Mouse (Mus musculus): ENCODE measurements at regions not wholly inside any gene's neighbourhood (a gene's known extent, or its start where the extent isn't known, plus 50 kb on each side); places are given as distances from the start of the nearest gene placed in this dataset.

DNA sequence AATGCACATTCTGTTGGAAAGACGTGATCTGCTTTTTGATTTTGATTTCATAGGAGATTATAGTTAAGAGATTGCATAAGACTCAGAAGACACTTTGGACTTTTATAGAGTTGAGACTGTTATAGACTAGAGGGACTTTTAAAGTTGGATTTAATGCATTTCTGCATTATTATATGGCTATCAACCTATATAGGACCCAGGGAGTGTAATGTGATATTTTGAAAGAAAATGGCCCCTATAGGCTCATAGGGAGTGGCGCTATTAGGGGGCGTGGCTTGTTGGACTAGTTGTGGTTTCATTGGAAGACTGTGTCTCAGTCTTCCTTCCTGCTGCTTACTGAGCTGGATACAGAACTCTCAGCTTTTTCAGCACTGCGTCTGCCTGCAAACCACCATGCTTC lies 186.9 kb upstream of the Igfbp7 start:
- DNase-seq = no peak

DNA sequence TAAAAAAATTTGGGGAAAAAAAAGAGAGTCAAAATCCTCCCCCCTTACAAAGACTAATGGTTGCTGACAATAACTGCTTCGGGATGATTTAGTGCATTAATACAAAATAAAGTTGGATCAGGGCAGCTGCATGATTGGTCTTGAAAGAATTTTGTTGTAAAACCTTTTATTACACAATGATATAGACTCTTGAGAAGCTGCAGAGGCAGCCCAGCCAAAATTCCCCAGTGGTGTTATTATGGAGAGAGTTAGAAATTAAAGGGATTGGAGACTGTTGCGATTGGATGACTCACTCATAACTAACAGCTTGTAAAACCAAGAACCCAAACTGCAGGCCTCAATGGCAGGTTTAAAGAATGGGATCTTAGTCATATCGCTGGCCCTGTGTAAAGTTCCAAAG lies 181.4 kb upstream of the Igfbp7 start:
- DNase-seq = no peak

DNA sequence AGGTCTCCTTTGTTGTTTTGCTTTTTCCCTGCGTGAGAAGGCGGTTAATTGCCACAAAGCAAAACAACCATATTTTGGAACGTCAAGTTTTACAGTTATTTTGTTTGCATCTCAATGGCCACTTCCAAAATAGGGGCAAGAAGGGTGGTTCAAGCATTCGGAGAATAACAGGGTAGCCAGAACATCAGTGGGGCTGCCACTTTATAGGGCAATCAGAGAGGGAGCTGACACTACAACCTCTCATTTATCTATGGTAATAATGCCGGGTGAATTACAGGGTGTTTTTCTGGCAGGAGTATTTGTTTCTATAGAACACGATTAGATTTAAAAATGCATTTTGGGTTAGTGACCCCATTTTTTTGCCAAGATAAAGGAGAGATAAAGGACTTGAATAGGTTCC lies 173.9 kb upstream of the Igfbp7 start:
- DNase-seq = no peak

DNA sequence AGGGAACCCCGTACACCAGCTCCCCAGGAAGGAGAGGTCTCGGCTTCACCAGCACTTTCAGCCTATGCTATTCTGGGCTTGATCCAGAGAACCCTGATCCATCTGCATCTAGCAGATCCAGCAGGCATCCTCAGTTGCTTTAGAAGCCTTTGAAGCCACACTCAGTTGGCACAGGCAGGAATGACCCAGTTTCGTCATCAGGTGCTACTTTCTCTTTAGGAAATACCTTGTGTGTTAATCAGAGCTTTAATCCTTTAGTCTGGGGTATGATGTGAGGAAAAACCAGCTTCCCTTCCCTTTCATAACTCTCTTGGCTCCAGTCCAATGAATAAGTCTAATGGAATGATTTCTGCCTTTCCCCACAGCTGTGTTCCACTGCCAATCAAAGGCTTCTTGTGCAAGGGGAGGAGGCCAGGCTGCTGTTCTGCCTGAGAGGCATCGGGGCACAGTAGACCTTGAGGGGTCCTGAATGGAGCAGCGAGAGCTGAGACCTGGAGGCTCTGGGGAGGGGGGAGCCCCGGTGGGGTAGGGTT lies 173.3 kb upstream of the Igfbp7 start:
- peak; percentile 8 for DNase-seq

DNA sequence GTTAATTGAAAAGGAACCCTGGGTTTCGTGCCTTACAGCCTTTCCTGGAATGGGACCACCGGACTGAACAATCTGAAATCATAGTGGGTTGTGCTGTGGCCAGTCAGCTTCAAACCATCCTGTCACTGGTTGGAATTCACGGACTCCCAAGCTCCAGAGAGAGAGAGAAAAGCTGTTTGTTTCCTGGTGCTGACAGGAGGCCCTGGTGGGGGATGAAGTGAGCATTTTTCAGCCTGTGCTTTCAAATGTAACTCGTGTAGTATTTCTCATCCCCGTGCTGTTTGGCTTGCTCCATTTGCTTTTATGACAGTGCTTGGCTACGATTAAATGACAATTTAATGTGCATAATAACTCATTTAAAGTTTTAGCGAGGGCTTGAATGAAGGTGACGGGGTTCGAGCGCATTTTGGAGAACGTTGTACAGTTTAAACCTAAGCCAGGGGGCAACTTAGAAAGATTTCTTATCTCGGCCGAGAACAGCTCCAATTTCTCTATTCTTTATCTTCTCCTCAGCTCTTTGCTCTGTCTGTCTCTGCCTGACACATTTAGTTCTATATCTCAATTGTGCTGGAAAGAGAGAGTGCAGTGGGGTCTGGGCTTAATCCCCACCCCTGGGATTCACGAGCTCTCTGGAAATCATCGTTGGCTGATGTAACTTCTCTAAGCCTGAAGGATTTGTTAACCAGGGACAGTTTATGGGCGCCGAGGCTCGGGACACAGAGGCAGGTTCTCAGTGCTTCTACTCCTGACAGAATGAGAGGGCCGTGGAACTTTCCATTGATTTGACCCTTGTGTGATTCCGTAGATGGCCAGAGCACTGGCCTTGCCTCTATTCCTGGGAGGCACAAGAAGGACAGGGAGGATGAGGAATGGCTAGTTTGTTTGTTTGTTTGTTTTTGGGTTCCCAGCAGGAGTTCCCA lies 172.2 kb upstream of the Igfbp7 start:
- no peak for DNase-seq

DNA sequence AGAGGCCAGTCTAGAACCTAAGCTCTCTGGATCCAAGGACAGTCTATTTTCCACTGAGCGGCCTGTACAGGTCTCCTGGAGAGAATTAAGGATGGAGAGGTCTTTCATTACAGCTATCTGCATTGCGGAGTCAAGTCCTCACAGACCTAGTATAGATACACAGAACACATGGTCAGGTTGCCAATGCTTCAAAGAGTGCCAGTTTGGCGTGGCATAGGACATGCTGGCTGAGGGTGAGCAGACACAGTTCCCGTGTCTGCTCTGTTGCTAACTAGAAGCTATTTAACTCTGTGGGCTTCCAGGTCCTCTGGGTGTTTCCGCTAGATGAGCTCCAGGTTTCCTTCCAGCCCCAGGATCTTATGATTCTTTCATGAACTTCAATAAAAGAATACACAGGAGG lies 169.0 kb upstream of the Igfbp7 start:
- DNase-seq = no peak

DNA sequence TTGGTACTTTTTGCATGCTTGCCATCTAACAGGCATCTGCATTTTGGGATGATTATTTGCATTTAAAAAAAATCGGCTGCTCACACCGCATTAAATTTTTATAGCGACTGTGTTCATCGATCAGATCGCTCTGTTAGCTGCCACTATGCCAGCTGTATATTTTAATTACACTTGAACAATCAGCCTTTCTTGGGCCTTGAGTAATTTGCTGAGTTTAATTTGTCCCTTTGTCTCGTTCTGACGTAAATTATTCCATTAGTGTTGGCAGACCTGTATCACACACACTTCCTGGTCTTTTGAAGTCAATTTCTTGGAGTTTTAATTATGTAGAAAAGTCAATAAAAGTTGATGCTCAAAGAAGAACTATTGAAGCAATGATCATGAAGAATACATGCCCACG lies 167.9 kb upstream of the Igfbp7 start:
- DNase-seq = no peak

DNA sequence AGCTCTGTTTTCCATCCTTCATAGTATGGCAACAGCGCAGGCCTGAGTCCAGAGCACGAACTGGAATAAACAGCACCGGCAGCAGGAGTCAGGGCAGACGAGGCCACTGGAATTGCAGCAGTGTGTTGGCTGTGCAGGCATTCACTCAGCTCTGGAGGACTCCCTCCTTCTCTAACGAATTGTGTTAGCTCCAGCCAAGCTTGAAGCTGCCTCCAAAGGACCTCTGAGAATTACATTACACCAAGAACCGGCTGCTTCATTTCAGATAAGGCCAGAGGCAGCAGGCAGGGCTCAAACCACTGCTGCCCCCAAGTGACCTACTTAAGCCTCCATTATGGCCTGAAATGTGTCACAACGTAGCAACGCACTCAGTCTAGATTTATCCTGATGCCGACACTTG lies 162.5 kb upstream of the Igfbp7 start:
- no peak for DNase-seq

DNA sequence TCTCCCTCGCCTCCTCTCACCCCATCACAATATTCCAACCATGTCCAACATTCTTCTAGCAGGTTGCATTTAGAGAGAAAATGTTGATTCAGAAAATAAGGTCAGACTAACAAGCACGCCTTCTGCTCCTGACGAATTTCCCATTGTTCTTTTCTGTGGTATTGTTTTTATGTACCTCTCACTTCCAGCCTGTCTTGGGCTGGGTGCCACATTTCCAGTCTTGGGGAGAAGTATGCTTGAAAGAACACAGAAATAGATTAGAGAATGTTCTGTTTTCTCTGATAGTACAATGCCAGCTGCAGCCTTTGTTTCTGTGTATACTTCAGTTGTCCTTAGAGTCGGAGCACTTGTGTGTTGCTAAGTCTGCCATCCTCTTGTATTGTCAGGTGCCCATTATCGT lies 160.3 kb upstream of the Igfbp7 start:
- DNase-seq = no peak

DNA sequence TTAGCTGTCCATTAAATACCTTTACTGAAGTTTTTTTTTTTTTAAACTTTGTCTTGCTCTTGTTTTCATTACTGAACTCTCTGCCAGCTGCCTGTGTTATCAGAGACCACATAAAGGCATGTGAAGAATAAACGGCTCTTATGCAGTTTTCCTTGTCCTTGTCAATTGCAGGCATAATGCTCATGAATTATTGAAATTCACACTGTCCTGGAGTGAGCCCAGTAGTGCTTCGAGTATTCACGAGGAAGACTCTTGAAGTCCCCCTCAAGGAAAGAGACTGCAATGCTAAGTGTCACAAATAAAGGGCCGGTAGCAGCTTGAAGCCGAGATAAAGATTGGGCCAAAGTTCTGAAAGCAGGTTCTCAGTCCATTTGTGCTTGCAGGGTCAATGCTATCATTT lies 144.7 kb upstream of the Igfbp7 start:
- DNase-seq = no peak

DNA sequence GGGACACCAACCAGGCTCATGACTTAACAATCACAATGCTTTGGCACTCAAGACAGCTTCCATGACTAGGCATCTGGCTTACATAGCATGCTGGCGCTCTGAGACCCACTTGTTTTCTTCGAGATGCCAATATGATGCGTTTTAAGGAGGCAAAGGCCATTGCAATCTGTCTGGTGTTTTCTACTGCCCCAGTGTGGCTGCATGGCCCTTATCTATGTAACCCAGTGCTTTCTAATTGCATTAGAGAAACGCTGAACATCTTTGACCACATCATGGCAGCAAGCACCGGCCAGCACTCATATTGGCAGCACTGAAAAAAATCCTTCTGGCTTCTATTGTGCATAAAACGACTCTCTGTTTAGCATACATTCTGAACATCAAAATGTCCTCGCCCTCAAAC lies 144.2 kb upstream of the Igfbp7 start:
- no peak for DNase-seq

DNA sequence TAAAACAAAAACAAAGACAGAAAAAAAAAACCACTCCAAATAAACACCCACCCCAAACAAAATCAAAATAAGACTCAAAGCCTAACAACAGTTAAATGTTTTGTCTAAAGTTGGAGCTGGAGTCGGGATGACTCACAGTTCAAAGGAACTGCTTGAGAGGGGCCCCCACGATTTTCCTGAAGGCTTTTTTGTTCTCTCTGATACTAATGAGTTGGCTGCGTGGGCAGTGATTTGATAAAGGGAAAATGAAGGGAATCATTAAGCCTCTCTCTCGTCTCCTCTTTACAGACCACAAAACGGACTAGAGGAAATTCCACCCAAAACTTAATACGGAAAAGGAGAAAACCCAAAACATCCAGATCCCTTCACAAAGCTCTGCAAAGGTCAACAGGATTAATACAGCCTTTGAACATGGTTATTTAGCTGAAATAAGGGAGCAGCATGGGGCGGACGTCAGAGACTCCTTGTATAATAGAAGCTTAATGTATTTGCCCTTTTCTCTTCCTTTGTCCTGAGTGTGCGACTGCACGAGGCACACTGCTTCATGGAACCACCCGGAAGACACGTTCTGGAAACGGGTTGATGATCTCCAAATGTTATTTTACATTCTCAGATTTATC lies 138.3 kb upstream of the Igfbp7 start:
- no peak for DNase-seq

DNA sequence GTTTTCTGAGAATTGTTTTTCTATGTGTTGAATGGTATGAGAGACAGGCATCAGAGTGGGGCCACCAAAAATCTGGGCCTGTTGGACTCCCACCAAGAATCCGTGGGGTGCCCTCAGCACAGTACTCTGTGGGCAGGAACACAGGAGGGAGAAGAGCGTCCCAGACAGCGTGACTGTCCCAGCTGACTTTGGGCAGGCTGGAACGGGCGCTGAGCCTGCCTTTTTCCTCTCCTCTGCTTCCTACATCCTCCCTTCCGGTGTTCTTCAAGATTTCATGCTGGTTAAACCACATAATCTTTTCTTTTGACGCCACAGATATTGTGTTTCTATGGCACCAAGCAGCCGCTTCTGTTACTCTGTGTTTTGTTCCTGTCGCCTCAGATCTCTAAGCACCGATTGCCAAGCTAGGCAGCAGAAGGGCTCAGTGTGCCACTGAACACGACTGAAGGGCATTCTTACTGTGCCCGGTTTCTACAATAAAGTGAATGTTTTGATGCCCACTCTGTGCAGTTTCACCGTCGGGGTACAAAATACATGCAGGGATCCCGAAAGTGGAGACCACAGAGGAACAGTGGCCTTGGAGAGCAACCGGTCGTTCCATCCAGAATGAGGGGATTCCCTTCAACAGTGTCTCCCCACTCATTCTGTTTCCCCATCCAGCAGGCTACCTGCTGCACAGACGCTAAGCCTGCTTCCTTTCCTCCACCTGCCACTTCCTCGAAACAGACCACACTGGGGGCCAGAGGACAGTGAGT lies 124.6 kb upstream of the Igfbp7 start:
- DNase-seq = no peak

DNA sequence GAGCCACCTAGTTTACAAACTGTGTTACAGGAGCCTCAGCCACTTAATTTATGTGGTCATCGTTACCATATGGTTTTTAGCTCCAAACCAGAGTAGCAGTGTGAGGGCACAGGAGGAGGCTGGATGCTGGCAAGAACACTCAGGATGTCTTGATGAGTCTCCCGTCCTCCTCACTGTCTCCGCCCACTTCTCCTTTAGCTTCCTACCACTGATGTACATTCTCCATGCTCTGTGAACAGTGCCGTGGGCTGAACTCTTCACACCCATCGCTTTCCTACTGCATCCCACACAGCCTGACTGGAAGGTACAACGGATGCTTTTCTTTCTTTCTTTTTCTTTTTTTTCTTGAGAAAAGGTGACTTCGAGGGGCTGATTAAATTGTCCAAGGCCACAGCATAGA lies 122.5 kb upstream of the Igfbp7 start:
- DNase-seq = no peak

DNA sequence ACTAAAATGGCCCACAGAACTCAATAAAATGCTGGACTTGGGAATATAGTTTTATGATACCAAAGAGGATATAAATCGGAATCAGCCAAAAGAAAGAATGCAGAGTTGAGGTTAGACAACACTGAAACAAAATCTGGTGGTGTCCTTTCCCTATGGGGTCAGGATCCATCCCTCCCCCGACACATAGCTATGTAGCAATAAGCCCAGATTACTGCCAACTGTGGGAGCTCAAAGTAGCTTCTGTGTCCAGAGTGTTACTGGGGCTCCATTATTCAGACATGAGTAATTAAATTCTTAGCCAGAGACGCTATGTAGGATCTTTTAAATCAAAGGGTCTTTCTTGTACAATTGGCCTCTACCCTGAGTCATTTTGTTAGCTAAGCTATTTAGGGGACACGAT lies 109.4 kb upstream of the Igfbp7 start:
- DNase-seq = no peak

DNA sequence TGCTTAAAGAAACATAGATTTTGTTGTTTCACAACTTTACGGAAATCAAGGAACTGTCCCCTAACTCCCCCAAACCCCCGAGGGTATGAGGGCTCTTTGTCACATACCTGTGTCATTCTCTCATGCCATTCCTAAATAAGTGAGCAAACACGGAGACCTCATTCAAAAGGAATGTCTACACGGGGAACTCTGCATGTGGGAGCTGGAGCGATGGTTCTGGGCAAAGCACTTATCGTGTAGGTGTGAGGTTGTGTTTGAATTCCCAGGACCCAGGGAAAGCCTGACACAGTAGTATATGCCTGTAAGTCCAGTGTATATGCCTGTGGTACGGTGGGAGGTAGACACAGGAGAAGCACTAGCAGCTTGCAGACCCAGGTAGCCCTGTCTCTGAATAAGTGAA lies 107.6 kb upstream of the Igfbp7 start:
- DNase-seq = no peak

DNA sequence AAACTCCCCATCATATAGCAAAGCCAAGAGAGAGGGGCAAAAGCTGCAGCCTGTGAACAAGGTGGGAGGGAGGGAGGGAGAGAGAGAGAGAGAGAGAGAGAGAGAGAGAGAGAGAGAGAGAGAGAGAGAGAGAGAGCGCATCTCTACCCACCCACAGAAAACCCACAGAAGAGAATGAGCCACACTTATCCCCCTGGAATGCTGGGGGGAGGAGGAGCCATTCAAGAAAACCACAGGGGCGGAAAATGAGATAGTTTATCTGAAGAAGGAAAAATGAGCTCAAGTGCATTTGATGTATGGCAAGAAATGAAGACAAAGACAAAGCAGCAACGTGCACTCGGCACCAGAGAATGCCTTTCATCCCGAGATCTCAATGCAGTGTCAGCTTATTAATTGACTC lies 94.8 kb upstream of the Igfbp7 start:
- no peak for DNase-seq

DNA sequence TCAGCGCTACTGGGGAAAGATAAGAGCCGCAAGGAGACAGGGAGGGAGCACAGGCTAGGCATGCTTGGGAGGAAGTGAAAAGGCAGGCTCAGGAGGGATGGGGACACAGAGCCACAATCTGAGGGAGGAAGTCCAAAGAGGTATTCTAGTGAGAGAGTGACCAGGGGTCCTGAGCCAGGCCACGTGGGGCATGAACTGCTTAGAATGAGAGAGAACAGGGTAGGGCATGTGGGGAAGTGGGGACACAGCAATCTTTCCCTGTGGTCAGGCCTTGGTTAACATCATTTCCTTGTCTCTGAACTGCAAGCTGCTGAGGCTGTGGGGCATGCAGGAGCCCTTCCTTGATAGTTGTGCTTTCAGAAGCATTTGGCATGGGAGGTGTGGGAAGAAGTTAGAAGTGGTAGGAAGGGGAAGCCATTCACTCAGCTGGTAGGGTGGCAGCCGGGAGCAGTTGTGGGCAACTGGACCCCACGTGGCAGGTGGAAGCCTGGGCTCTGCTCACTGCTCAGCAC lies 92.2 kb upstream of the Igfbp7 start:
- DNase-seq = no peak

DNA sequence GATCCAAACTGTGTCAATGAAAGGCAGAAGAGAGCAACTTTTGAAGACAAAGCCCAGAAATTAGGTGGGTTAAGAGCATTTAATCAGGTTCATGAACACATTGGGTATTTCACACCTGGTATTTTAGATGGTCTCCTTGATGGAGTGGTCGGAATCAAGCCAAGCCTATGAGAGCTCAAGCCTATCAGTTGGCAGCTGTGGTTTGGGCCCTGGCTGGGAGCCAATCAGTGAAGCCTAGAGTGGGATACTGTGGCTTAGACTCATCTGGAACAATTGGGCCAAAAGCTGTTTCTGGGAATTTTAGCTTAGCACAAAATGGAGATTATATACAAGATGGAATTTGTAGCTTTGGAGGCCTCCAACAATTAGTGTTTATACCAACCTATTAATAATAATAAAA lies 86.8 kb upstream of the Igfbp7 start:
- DNase-seq = no peak

DNA sequence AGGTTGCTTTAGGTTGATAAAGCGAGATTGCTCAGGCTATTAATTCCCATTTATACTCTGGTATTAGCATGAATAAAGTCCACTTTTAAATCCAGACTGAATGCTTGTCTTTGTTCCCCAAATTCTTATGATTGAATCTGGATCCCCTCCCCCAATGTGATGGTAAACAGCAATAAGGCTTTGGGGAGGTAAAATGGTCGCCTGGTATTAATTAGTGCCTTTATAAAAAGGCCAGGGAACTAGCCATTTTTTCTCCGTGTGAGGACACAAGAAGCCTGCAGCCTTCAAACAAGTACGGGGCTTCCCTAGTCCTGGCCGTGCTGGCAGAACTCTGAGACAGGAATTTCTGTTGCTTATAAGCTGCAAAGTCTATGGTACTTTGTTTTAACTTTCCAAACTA lies 81.1 kb upstream of the Igfbp7 start:
- DNase-seq = no peak

DNA sequence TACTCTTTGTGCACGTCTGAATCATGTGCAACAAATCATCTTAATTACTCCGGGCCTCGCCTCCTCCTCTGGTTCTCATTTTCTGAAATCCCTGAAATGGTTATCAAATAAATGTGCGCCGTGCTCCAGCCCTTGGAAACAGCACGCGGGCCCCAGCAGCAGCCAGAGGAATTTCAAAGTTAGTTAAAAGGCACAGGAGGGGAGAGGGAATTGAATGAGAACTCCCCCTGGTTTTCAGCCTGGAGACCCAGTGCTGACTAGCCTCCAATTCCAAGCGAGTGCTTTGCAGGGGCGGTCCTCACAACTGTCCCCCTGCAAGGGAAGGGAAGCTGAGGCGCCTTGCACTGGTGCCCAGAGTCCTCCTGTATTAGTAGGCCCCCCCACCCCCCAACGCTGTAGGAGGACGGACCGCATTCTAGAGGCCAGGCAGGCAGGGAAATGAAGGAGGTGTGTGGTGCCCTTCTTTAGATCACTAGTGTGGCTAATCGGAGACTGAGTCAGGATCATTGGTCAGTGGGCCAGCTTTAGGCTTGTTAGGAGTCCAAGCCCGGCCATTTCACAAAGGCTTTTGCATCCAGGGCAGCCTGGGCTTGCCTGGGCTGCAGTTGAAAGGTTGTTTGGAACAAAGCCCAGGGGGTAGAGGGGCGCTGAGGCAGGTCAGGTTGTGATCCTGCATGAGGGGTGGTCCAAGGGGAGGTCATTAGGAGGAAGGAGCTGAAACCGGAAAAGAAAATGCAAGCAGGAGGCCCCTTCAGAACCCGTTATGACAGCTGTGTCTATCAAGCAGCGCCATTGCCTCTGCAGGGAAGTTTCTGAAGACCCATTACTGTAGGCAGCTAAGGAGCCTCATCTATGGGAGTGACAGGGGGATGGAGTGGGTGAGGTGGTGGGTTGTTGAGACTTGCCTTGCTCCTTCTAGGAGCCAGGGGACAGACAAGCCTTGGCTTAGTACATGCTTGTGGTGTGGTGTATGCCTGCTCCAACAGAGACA lies 80.3 kb upstream of the Igfbp7 start:
- DNase-seq = no peak
